Mouse (Mus musculus) adrenal gland, postnatal 4 days (tissue): ENCODE results near the gene Pak2. TPM values are rescaled to one million over a fixed set of nuclear protein-coding genes. Genes with fewer than 3 reads are reported as not detected.
A peak's percentile ranks its signal among the peaks of the same experiment; 100 is the strongest.

Source experiments
- DNase-seq, 2 experiments: peaks; one replicate each; pipeline ENCODE4 v3.0.0; 2021 to 2022; ENCODE audit warnings: low spot score in 2 of 2, mixed read lengths in 2 of 2
- microRNA-seq: library from miRNA; unstranded; fragments of <30 nt; microRNA quantifications from one replicate; pipeline ENCODE4 v1.2.0, GENCODE M21; 2021
- total RNA-seq, 2 experiments: library from RNA; stranded (reverse); gene quantifications; 2 replicates each; pipeline ENCODE4 v1.2.3; 2021

The Pak2 gene
- total RNA-seq, 2 experiments from 2014 or later = 54.8 to 57.8 TPM

- DNase-seq = peak; percentile 60 to 80
These were observed 76.3 kb downstream of the Pak2 start, which contains the start of gene Senp5 for GRCm38 (mm10) chr16:32002509-32003477. Gene Senp5 (minus strand): TSS chr16:32003287.

DNA sequence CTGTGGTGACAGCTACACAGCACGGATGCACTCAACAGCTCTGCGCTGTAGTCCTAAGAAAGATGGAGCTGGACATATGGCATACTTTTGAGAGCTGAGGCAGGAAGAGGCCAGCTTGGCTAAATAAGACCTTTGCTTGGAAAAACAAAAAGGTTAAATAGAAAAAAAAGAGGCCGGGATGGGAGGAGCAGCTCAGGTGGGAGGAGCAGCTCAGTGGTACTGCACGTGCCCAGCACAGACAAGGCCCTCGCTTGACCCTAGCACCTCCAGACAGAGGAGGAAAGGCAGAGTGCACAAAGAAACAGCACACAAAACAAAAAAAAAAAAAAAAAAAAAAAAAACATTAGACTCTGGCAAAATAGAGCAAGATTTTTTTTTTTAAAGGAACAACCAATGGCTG lies 82.8 kb downstream of the Pak2 start:
- DNase-seq = no peak

GRCm38 (mm10) chr16:31993946-31994345 lies 85.2 kb downstream of the Pak2 start:
- DNase-seq = no peak

- DNase-seq = no peak
These were observed 85.9 kb downstream of the Pak2 start for GRCm38 (mm10) chr16:31993195-31993594.

DNA sequence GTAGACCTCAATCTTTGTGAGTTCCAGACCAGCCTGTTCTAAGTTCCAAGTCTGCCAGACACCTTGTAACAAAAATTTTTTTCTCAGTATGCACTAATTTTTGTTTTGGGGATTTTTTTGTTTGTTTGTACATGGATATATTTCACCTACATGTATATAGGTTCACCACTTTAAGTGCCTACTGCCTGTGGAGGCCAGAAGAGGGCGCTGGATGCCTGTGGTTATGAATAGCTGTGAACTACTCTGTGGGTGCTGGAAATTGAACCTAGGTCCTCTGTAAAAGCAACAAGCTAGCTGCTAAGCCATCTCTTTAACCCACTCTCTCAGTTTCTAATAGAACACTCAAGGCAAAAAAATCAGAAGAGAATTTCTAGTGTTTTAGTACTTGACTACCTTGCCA lies 87.1 kb downstream of the Pak2 start:
- no peak for DNase-seq

DNA sequence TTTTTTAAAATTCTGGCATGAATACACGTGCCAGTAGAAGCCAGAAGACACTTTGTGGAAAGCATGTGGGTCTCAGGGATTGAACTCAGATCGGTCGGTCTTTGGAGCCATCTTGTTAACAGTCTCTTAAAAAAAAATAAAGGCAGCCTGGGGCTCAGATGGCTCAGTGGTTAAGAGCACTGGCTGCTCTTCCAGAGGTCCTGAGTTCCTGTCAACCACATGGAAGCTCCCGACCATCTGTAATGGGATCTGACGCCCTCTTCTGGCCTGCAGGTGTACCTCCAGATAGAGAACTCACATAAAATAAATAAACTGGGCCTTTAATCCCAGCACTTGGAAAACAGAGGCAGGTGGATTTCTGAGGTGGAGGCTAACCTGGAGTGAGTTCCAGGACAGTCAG lies 98.2 kb downstream of the Pak2 start:
- DNase-seq = no peak

- no peak for DNase-seq
These were observed 99.6 kb downstream of the Pak2 start for GRCm38 (mm10) chr16:31979501-31979900.

GRCm38 (mm10) chr16:31975258-31975657 lies 103.9 kb downstream of the Pak2 start:
- no peak for DNase-seq

Small RNA genes within 50 kb of the gene (microRNA-seq; reads per million reads assigned to microRNA genes)
- not detected for gene Gm26269

Other genes with a start within 250 kb of the Pak2 start
- gene Meltf, start 200.5 kb downstream of the Pak2 start, total RNA-seq = under 1 TPM in 1 of 2 experiments, not detected in 1; 0.17 TPM
- 1 to 10 TPM in 1 of 2 experiments, under 1 TPM in 1; 0.90 to 1.3 TPM for gene Pigz, start 145.5 kb downstream of the Pak2 start, total RNA-seq
- gene 0610012G03Rik, start 130.8 kb downstream of the Pak2 start, total RNA-seq = 10 to 100 TPM; 38.5 to 39.7 TPM
- gene Ncbp2, start 130.8 kb downstream of the Pak2 start, total RNA-seq = 10 to 100 TPM; 47.9 to 48.2 TPM
- gene Senp5, start 76.1 kb downstream of the Pak2 start, total RNA-seq = 10 to 100 TPM; 27.3 to 27.4 TPM
- 10 to 100 TPM; 39.0 to 39.2 TPM for gene Pigx, start 20.4 kb upstream of the Pak2 start, total RNA-seq
- 10 to 100 TPM; 14.5 to 16.2 TPM for gene Cep19, start 20.5 kb upstream of the Pak2 start, total RNA-seq
- gene Nrros, start 86.3 kb upstream of the Pak2 start, total RNA-seq = 10 to 100 TPM; 12.3 to 13.7 TPM
- not detected for gene Bex6, start 100.5 kb upstream of the Pak2 start, total RNA-seq
- gene Fbxo45, start 167.8 kb upstream of the Pak2 start, total RNA-seq = 10 to 100 TPM; 26.9 to 27.3 TPM
- gene Wdr53, start 167.9 kb upstream of the Pak2 start, total RNA-seq = 10 to 100 TPM; 16.5 to 17.9 TPM
- gene Smco1, start 192.1 kb upstream of the Pak2 start, total RNA-seq = under 1 TPM; 0.20 to 0.23 TPM
- 10 to 100 TPM; 29.5 to 32.8 TPM for gene Rnf168, start 198.1 kb upstream of the Pak2 start, total RNA-seq